Mouse (Mus musculus): ENCODE results near the gene Gm4553. TPM values are rescaled to one million over a fixed set of nuclear protein-coding genes. Genes with fewer than 3 reads are reported as not detected.

Gene Gm4553
- polyA plus RNA-seq, 1 experiment from 2014 or later: not detected

Other genes with a start within 250 kb of the Gm4553 start
- gene Tollip, start 247.2 kb downstream of the Gm4553 start, polyA plus RNA-seq (2014; fragmentation: Nextera tagmentation; extraction: Ambion mirVana): 55.5 and 56.4 TPM in 2 replicates
- gene Brsk2, start 216.0 kb downstream of the Gm4553 start, polyA plus RNA-seq (2014; fragmentation: Nextera tagmentation; extraction: Ambion mirVana): 9.9 and 11.4 TPM in 2 replicates
- gene Mob2, start 104.7 kb downstream of the Gm4553 start, polyA plus RNA-seq (2014; fragmentation: Nextera tagmentation; extraction: Ambion mirVana): 59.2 and 60.2 TPM in 2 replicates
- gene Dusp8, start 69.9 kb downstream of the Gm4553 start, polyA plus RNA-seq (2014; fragmentation: Nextera tagmentation; extraction: Ambion mirVana): 14.5 and 15.7 TPM in 2 replicates
- not detected in 2 replicates for gene Gm45618, start 45.0 kb downstream of the Gm4553 start, polyA plus RNA-seq (2014; fragmentation: Nextera tagmentation; extraction: Ambion mirVana)
- not detected in 2 replicates for gene Gm39115, start 29.7 kb downstream of the Gm4553 start, polyA plus RNA-seq (2014; fragmentation: Nextera tagmentation; extraction: Ambion mirVana)
- not detected in 2 replicates for gene Gm45337, start 21.1 kb downstream of the Gm4553 start, polyA plus RNA-seq (2014; fragmentation: Nextera tagmentation; extraction: Ambion mirVana)
- gene Gm29735, start 8.6 kb downstream of the Gm4553 start, polyA plus RNA-seq (2014; fragmentation: Nextera tagmentation; extraction: Ambion mirVana): not detected in 2 replicates
- not detected in 2 replicates for gene Krtap5-2, start 10.3 kb upstream of the Gm4553 start, polyA plus RNA-seq (2014; fragmentation: Nextera tagmentation; extraction: Ambion mirVana)
- not detected in 2 replicates for gene Gm10153, start 24.6 kb upstream of the Gm4553 start, polyA plus RNA-seq (2014; fragmentation: Nextera tagmentation; extraction: Ambion mirVana)
- gene Krtap5-3, start 35.6 kb upstream of the Gm4553 start, polyA plus RNA-seq (2014; fragmentation: Nextera tagmentation; extraction: Ambion mirVana): not detected in 2 replicates
- not detected in 2 replicates for gene Gm7579, start 46.1 kb upstream of the Gm4553 start, polyA plus RNA-seq (2014; fragmentation: Nextera tagmentation; extraction: Ambion mirVana)
- not detected in 2 replicates for gene Krtap5-5, start 64.2 kb upstream of the Gm4553 start, polyA plus RNA-seq (2014; fragmentation: Nextera tagmentation; extraction: Ambion mirVana)
- gene Gm40460, start 75.3 kb upstream of the Gm4553 start, polyA plus RNA-seq (2014; fragmentation: Nextera tagmentation; extraction: Ambion mirVana): not detected in 2 replicates
- gene Gm2431, start 92.6 kb upstream of the Gm4553 start, polyA plus RNA-seq (2014; fragmentation: Nextera tagmentation; extraction: Ambion mirVana): not detected in 2 replicates
- not detected in 2 replicates for gene Gm4559, start 108.6 kb upstream of the Gm4553 start, polyA plus RNA-seq (2014; fragmentation: Nextera tagmentation; extraction: Ambion mirVana)
- gene Krtap5-1, start 131.4 kb upstream of the Gm4553 start, polyA plus RNA-seq (2014; fragmentation: Nextera tagmentation; extraction: Ambion mirVana): not detected in 2 replicates
- not detected in 2 replicates for gene Krtap5-4, start 137.8 kb upstream of the Gm4553 start, polyA plus RNA-seq (2014; fragmentation: Nextera tagmentation; extraction: Ambion mirVana)
- 0.18 and 0.40 TPM in 2 replicates for gene Ifitm10, start 208.0 kb upstream of the Gm4553 start, polyA plus RNA-seq (2014; fragmentation: Nextera tagmentation; extraction: Ambion mirVana)
- 0.79 and 0.93 TPM in 2 replicates for gene Gm49369, start 216.9 kb upstream of the Gm4553 start, polyA plus RNA-seq (2014; fragmentation: Nextera tagmentation; extraction: Ambion mirVana)
- gene Ctsd, start 222.3 kb upstream of the Gm4553 start, polyA plus RNA-seq (2014; fragmentation: Nextera tagmentation; extraction: Ambion mirVana): 166 and 169 TPM in 2 replicates

Data from midbrain, embryonic 11.5 days (tissue).